16 mouse cellular contexts compared by ENCODE assay signal in genomic region chr4:33926010-33926409, GRCm38 (mm10). TPM values are rescaled to one million over a fixed set of nuclear protein-coding genes. Genes with fewer than 3 reads are reported as not detected.
DNase-seq lines count a peak whose midpoint lies in the region; ATAC-seq and TF ChIP-seq lines count a peak whose summit lies in the region.
"Had no signal": no experiment of that assay in that cellular context is flagged by ENCODE, and none has a peak within 500 bp of the region (broad histone marks: within the 10 kb centered on the region; RNA-seq: fewer than 3 reads in every experiment).

No protein-coding gene starts in this region.

- peak; percentile 33 to 59 for DNase-seq in cerebellum, postnatal 10 days
- peak; percentile 40 for DNase-seq in brain, embryonic 14.5 days (ENCODE audit: low read depth)
- DNase-seq in midbrain, embryonic 14.5 days = peak; percentile 34
- DNase-seq in gastrocnemius, postnatal 14 days = no peak
- no peak for DNase-seq in thymus, postnatal 0 days (ENCODE audit: low spot score)
- DNase-seq: B cell, adult 2 months; heart, adult 2 months; heart, postnatal 4 days; liver; retina, postnatal 1 day; thymus, adult 2 months had no signal

- H3K4me3 ChIP-seq in forebrain, embryonic 16.5 days (replicated peaks; ENCODE audit: low read length) = peak overlapping the region; percentile 48
- peak overlapping the region; percentile 75 for H3K4me3 ChIP-seq in midbrain, embryonic 14.5 days (replicated peaks; ENCODE audit: low read depth, low read length)
- H3K4me3 ChIP-seq: heart, adult 2 months had no signal

- H3K9ac ChIP-seq in forebrain, embryonic 16.5 days (replicated peaks; ENCODE audit: low read depth, low read length) = peak overlapping the region; percentile 53
- H3K9ac ChIP-seq in midbrain, embryonic 14.5 days (replicated peaks; ENCODE audit: low read length) = peak overlapping the region; percentile 46

- H3K9me3 ChIP-seq in forebrain, embryonic 16.5 days (ENCODE audit: control insufficient read depth, low read length) = no peaks in the 10 kb centered on the region
- H3K9me3 ChIP-seq in midbrain, embryonic 14.5 days (ENCODE audit: control insufficient read depth, low read length) = no peaks in the 10 kb centered on the region

- intact Hi-C loops in gastrocnemius, postnatal 14 days (cut with DNase I; ENCODE audit: low total_unique reads) = loop anchor here (10.0 kb wide), 1 partner anchor 299 kb away; no protein-coding TSS in a partner anchor

- no peaks in the 10 kb centered on the region; the same call in 1 of the 2 replicates for H3K27me3 ChIP-seq in forebrain, embryonic 16.5 days (replicated peaks; ENCODE audit: control insufficient read depth, insufficient read depth, low read length)
- H3K27me3 ChIP-seq in midbrain, embryonic 14.5 days (ENCODE audit: control insufficient read depth, insufficient read depth, low read length) = no peaks in the 10 kb centered on the region

- peak overlapping the region; percentile 51 for H3K4me2 ChIP-seq in forebrain, embryonic 16.5 days (ENCODE audit: low read length)
- peak overlapping the region; percentile 88 for H3K4me2 ChIP-seq in midbrain, embryonic 14.5 days (ENCODE audit: low read length)

- no peak for TF ChIP-seq POLR2A in brain, embryonic 14.5 days (IDR thresholded peaks at IDR 0.05; ENCODE audit: borderline replicate concordance, extremely low read depth, insufficient read depth, insufficient read length, poor library complexity, severe bottlenecking)

- H3K27ac ChIP-seq in forebrain, embryonic 16.5 days (ENCODE audit: low read length) = peak overlapping the region; percentile 74
- H3K27ac ChIP-seq in midbrain, embryonic 14.5 days (replicated peaks; ENCODE audit: low read depth, low read length) = peak overlapping the region; percentile 61
- H3K27ac ChIP-seq: heart, adult 2 months had no signal

- WGBS in forebrain, embryonic 16.5 days = 46% methylated on average over 6 of the region's 6 CpGs
- whole genome bisulfite sequencing in midbrain, embryonic 14.5 days = 27% methylated on average over 6 of the region's 6 CpGs

- peaks cover 12% of the 10 kb centered on the region; the same call in 1 of the 2 replicates for H3K4me1 ChIP-seq in forebrain, embryonic 16.5 days (replicated peaks; ENCODE audit: control insufficient read depth, insufficient read depth, low read length)
- peaks cover 10% of the 10 kb centered on the region; the same call in 1 of the 2 replicates for H3K4me1 ChIP-seq in midbrain, embryonic 14.5 days (ENCODE audit: control insufficient read depth, insufficient read depth, low read length)

- ATAC-seq in cerebellum, adult (ENCODE audit: insufficient number of reproducible peaks, low FRiP score, low TSS enrichment) = no peak
- no peak for ATAC-seq in forebrain, embryonic 16.5 days
- no peak for ATAC-seq in midbrain, embryonic 14.5 days (ENCODE audit: low FRiP score, low TSS enrichment)
- ATAC-seq in megakaryocyte, adult 5-6 weeks (ENCODE audit: poor library complexity, severe bottlenecking) = no peak
- ATAC-seq: lung, postnatal 0 days had no signal

- H3K36me3 ChIP-seq in forebrain, embryonic 16.5 days (ENCODE audit: control insufficient read depth, insufficient read depth) = no peaks in the 10 kb centered on the region
- H3K36me3 ChIP-seq in midbrain, embryonic 14.5 days (ENCODE audit: control insufficient read depth, insufficient read depth, low read length) = no peaks in the 10 kb centered on the region
- H3K36me3 ChIP-seq: G1E had no signal

- TF ChIP-seq CTCF in brain, embryonic 14.5 days (IDR thresholded peaks at IDR 0.05; ENCODE audit: borderline replicate concordance, extremely low read depth, insufficient read depth, insufficient read length) = no peak

RNA-seq across cellular contexts. Expression of gene Cnr1, which starts 1.6 kb away (rescaled TPM):
- 58.1 and 60.8 TPM in 2 replicates for polyA plus RNA-seq in brain, embryonic 14.5 days (2012; rRNA removed)
- 86.8 and 103 TPM in 2 replicates for polyA plus RNA-seq in forebrain, embryonic 16.5 days (2015; fragmentation: Nextera tagmentation; extraction: Ambion mirVana)
- 75.5 and 80.8 TPM in 2 replicates for polyA plus RNA-seq in midbrain, embryonic 14.5 days (2014; fragmentation: Nextera tagmentation; extraction: Ambion mirVana)
- not detected in 2 replicates for total RNA-seq in megakaryocyte, adult 5-6 weeks (2015)
- total RNA-seq in megakaryocyte, adult 5-6 weeks (2017) = not detected in 2 replicates
- 1 to 10 TPM; 1.8 to 2.1 TPM for total RNA-seq in gastrocnemius, postnatal 14 days (2021)
- polyA plus RNA-seq in thymus, postnatal 0 days (2015; fragmentation: Nextera tagmentation; extraction: Ambion mirVana) = 0.04 and 0.05 TPM in 2 replicates
- polyA plus RNA-seq: G1E had no signal

Comparison
In these comparisons a context has a peak if more than half of its experiments do, and no peak if none do; other contexts are left out.
1. DNase-seq: peak in cerebellum, postnatal 10 days (2 of 2), brain, embryonic 14.5 days (single experiment) and midbrain, embryonic 14.5 days (single experiment); none in gastrocnemius, postnatal 14 days (single experiment) and thymus, postnatal 0 days (single experiment).
2. RNA of gene Cnr1, which starts 1.6 kb away (polyA plus RNA-seq): 86.8 to 103 TPM in forebrain, embryonic 16.5 days, 75.5 to 80.8 TPM in midbrain, embryonic 14.5 days and 58.1 to 60.8 TPM in brain, embryonic 14.5 days; 0.04 to 0.05 TPM in thymus, postnatal 0 days; every median in the first group is over 10 times any median in the second.